Mouse (Mus musculus) v-Abl transformed pro-B cells (cell line): Measurements from ENCODE around the gene Gm3727.
"Not testable (repeated sequence)": the region's sequence is repeated elsewhere in the genome, so short reads cannot be mapped to it uniquely, and the experiment has no call there.

Experiments used
- in situ Hi-C, 2 experiments: fragments of 400-800 bp; cut with MboI; formaldehyde crosslinking; loops; one replicate each; pipeline ENCODE4 v1.15.1; 2025; ENCODE audit not compliant: unreplicated experiment in 2 of 2

Gene Gm3727

DNA sequence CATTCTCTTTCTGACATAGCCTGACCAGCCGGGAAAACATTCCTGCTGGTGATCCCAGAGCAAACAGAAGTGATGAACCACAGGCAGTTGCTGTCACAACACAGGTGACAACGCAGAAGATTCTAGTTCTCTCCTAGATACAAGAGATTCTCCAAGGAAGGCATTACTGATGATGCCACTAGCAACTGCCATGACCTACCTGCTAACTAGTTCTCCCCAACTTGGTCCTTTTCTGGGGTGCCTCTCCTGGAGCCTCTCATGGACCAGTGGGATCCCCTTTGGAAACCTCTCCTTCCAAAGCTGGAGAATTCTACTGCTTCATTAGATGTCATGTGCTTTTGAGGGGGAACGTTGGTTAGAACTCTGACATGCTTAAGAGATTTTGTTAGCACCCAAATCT is at the start of gene Gm3727:
TSS of gene Gm3727 (minus strand) at position 101 of the 400 bp plus-strand sequence.
- in situ Hi-C loops, result not testable (repeated sequence)

DNA sequence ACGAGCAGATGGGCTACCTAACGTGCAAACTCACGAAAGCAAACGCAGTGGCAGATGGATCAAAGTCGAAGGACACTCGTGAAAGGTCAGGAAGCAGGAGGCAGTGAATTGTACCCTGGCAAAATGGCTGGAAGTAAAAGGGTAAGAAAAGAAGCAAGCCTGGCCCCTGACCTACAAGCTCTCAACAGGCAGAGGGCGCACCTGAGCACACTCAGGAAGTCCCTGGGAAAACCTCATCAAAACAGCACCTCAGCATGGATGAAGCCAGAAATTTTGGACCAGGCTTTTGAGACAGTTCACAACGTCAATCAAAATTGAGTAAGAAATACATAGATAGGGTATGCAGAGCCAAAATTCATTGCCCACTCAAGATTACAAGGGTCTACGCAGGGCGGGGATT is 21.0 kb downstream of the Gm3727 start:
- in situ Hi-C loops, result not testable (repeated sequence)
